20 mouse cellular contexts compared by ENCODE assay signal in genomic region chr10:99926327-99926954, GRCm38 (mm10).
DNase-seq lines count a peak whose midpoint lies in the region; ATAC-seq and TF ChIP-seq lines count a peak whose summit lies in the region.
"Had no signal": no experiment of that assay in that cellular context is flagged by ENCODE, and none has a peak within 500 bp of the region (broad histone marks: within the 10 kb centered on the region; RNA-seq: fewer than 3 reads in every experiment).

No protein-coding gene starts in this region.

- TF ChIP-seq CTCF in liver, adult 2 months (IDR thresholded peaks at IDR 0.05; ENCODE audit: low read depth, low read length), result no peak
- no peak for TF ChIP-seq CTCF in stomach, postnatal 0 days (IDR thresholded peaks at IDR 0.05; ENCODE audit: low read depth)

- no peaks in the 10 kb centered on the region for H3K79me2 ChIP-seq in liver, adult 2 months (ENCODE audit: control insufficient read depth, insufficient read depth, low read length)

- 33% methylated on average over 8 of the region's 8 CpGs for WGBS in heart, embryonic 13.5 days
- WGBS in liver, adult 2 months, result 68% methylated on average over 8 of the region's 8 CpGs
- 46% methylated on average over 8 of the region's 8 CpGs for WGBS in liver, embryonic 11.5 days
- 44% methylated on average over 8 of the region's 8 CpGs for WGBS in stomach, postnatal 0 days
- WGBS in hindbrain, embryonic 12.5 days, result 72% methylated on average over 8 of the region's 8 CpGs

- H3K4me3 ChIP-seq in heart, embryonic 13.5 days, result no peak overlapping the region
- H3K4me3 ChIP-seq in liver, adult 2 months (ENCODE audit: insufficient read depth, low read depth, low read length), result no peak overlapping the region
- no peak overlapping the region for H3K4me3 ChIP-seq in liver, embryonic 11.5 days (ENCODE audit: low read depth, low read length)
- H3K4me3 ChIP-seq in stomach, postnatal 0 days (ENCODE audit: low read depth, low read length), result no peak overlapping the region
- no peak overlapping the region for H3K4me3 ChIP-seq in hindbrain, embryonic 12.5 days
- H3K4me3 ChIP-seq: heart, embryonic 15.5 days; megakaryocyte, embryonic 14.5 days; neural tube, embryonic 13.5 days had no signal

- no peaks in the 10 kb centered on the region for H3K27me3 ChIP-seq in heart, embryonic 13.5 days (replicated peaks)
- H3K27me3 ChIP-seq in liver, adult 2 months (ENCODE audit: control insufficient read depth, insufficient read depth, low read length), result no peaks in the 10 kb centered on the region
- no peaks in the 10 kb centered on the region for H3K27me3 ChIP-seq in liver, embryonic 11.5 days (replicated peaks; ENCODE audit: control insufficient read depth, insufficient read depth, low read length)
- no peaks in the 10 kb centered on the region for H3K27me3 ChIP-seq in stomach, postnatal 0 days (ENCODE audit: control insufficient read depth, insufficient read depth, low read length)
- no peaks in the 10 kb centered on the region for H3K27me3 ChIP-seq in hindbrain, embryonic 12.5 days
- H3K27me3 ChIP-seq: heart, embryonic 15.5 days; megakaryocyte, embryonic 14.5 days; neural tube, embryonic 13.5 days had no signal

- H3K9ac ChIP-seq in heart, embryonic 13.5 days, result no peak overlapping the region
- no peak overlapping the region for H3K9ac ChIP-seq in liver, adult 2 months (ENCODE audit: low read depth, low read length)
- no peak overlapping the region for H3K9ac ChIP-seq in liver, embryonic 11.5 days (ENCODE audit: low read depth, low read length)
- no peak overlapping the region for H3K9ac ChIP-seq in stomach, postnatal 0 days (ENCODE audit: low read length)
- no peak overlapping the region for H3K9ac ChIP-seq in hindbrain, embryonic 12.5 days
- H3K9ac ChIP-seq: heart, embryonic 15.5 days; hindbrain, embryonic 14.5 days; liver, embryonic 14.5 days; neural tube, embryonic 13.5 days had no signal

- H3K9me3 ChIP-seq in heart, embryonic 13.5 days, result no peaks in the 10 kb centered on the region
- H3K9me3 ChIP-seq in liver, embryonic 11.5 days (ENCODE audit: control insufficient read depth, low read length), result no peaks in the 10 kb centered on the region
- H3K9me3 ChIP-seq in stomach, postnatal 0 days (ENCODE audit: control insufficient read depth, low read length), result no peaks in the 10 kb centered on the region
- H3K9me3 ChIP-seq in hindbrain, embryonic 12.5 days (replicated peaks), result no peaks in the 10 kb centered on the region
- H3K9me3 ChIP-seq: heart, embryonic 15.5 days; neural tube, embryonic 13.5 days had no signal

- peaks cover 14% of the 10 kb centered on the region for H3K4me1 ChIP-seq in heart, embryonic 13.5 days
- no peaks in the 10 kb centered on the region for H3K4me1 ChIP-seq in liver, adult 2 months (ENCODE audit: control insufficient read depth, insufficient read depth, low read length)
- no peaks in the 10 kb centered on the region for H3K4me1 ChIP-seq in liver, embryonic 11.5 days (replicated peaks; ENCODE audit: control insufficient read depth, insufficient read depth, low read length)
- no peaks in the 10 kb centered on the region for H3K4me1 ChIP-seq in stomach, postnatal 0 days (replicated peaks; ENCODE audit: control insufficient read depth, insufficient read depth)
- H3K4me1 ChIP-seq in hindbrain, embryonic 12.5 days, result no peaks in the 10 kb centered on the region
- H3K4me1 ChIP-seq: megakaryocyte, embryonic 14.5 days had no signal

- no peak for TF ChIP-seq EP300 in stomach, postnatal 0 days (optimal IDR thresholded peaks at IDR 0.05)

- no peaks in the 10 kb centered on the region for H3K36me3 ChIP-seq in heart, embryonic 13.5 days
- no peaks in the 10 kb centered on the region for H3K36me3 ChIP-seq in liver, adult 2 months (ENCODE audit: control insufficient read depth, insufficient read depth, low read length)
- no peaks in the 10 kb centered on the region for H3K36me3 ChIP-seq in liver, embryonic 11.5 days (ENCODE audit: control insufficient read depth, insufficient read depth, low read length)
- H3K36me3 ChIP-seq in stomach, postnatal 0 days (ENCODE audit: control insufficient read depth, insufficient read depth, low read length), result no peaks in the 10 kb centered on the region
- H3K36me3 ChIP-seq in hindbrain, embryonic 12.5 days, result no peaks in the 10 kb centered on the region
- H3K36me3 ChIP-seq: heart, embryonic 15.5 days; neural tube, embryonic 13.5 days had no signal

- no peak for DNase-seq in heart, postnatal 25 days (ENCODE audit: low spot score)
- peak; percentile 38 for DNase-seq in liver, adult 2 months (ENCODE audit: extremely low read depth, low read depth, low spot score)
- no peak for DNase-seq in liver, embryonic 11.5 days (ENCODE audit: low spot score)
- peak; percentile 16 for DNase-seq in stomach, postnatal 0 days (ENCODE audit: low spot score)
- DNase-seq: adrenal gland, adult 2 months; cerebellum, postnatal 14 days; embryo, embryonic 11 days; kidney, postnatal 25 days; left cerebral cortex, postnatal 4 days; lung, postnatal 10 days; midbrain, embryonic 14.5 days; right cerebral cortex, adult 18-20 months had no signal

- ATAC-seq in heart, embryonic 13.5 days (ENCODE audit: extremely low read depth, insufficient number of reproducible peaks, low FRiP score, low TSS enrichment), result no peak
- no peak for ATAC-seq in liver, embryonic 11.5 days (replicated peaks; ENCODE audit: low FRiP score)
- 0 out of 2 replicates have a peak, but pooled peaks have one; percentile 18 for ATAC-seq in granulocyte monocyte progenitor cell, adult 5-6 weeks (replicated peaks; ENCODE audit: poor library complexity, severe bottlenecking)
- ATAC-seq in stomach, postnatal 0 days (ENCODE audit: low FRiP score, low TSS enrichment), result no peak
- no peak for ATAC-seq in hindbrain, embryonic 12.5 days (ENCODE audit: low FRiP score)

- no peak overlapping the region for H3K27ac ChIP-seq in heart, embryonic 13.5 days (replicated peaks)
- H3K27ac ChIP-seq in liver, adult 2 months (replicated peaks; ENCODE audit: insufficient read depth, low read depth, low read length), result no peak overlapping the region
- H3K27ac ChIP-seq in liver, embryonic 11.5 days (ENCODE audit: low read depth, low read length), result no peak overlapping the region
- no peak overlapping the region for H3K27ac ChIP-seq in stomach, postnatal 0 days (replicated peaks)
- no peak overlapping the region for H3K27ac ChIP-seq in hindbrain, embryonic 12.5 days
- H3K27ac ChIP-seq: heart, embryonic 15.5 days; hindbrain, embryonic 14.5 days; liver, embryonic 14.5 days; neural tube, embryonic 13.5 days had no signal

- peak overlapping the region; percentile 18; the same call in 1 of the 2 replicates for H3K4me2 ChIP-seq in heart, embryonic 13.5 days
- no peak overlapping the region for H3K4me2 ChIP-seq in liver, embryonic 11.5 days
- no peak overlapping the region for H3K4me2 ChIP-seq in stomach, postnatal 0 days (replicated peaks; ENCODE audit: low read depth)
- no peak overlapping the region for H3K4me2 ChIP-seq in hindbrain, embryonic 12.5 days (replicated peaks)
- H3K4me2 ChIP-seq: heart, embryonic 15.5 days; hindbrain, embryonic 14.5 days; neural tube, embryonic 13.5 days had no signal

- no peak for TF ChIP-seq POLR2A in liver, adult 2 months (IDR thresholded peaks at IDR 0.05; ENCODE audit: extremely low read depth, insufficient read depth, low read length)

- intact Hi-C loops in heart, postnatal 25 days (cut with DNase I), result no loop called here

Comparison
In these comparisons a context has a peak if more than half of its experiments do, and no peak if none do; other contexts are left out.
1. DNase-seq: peak in liver, adult 2 months (single experiment) and stomach, postnatal 0 days (single experiment); none in heart, postnatal 25 days (single experiment) and liver, embryonic 11.5 days (single experiment).